Comparison of ENCODE assay signal across 27 mouse cellular contexts in the genomic region with DNA sequence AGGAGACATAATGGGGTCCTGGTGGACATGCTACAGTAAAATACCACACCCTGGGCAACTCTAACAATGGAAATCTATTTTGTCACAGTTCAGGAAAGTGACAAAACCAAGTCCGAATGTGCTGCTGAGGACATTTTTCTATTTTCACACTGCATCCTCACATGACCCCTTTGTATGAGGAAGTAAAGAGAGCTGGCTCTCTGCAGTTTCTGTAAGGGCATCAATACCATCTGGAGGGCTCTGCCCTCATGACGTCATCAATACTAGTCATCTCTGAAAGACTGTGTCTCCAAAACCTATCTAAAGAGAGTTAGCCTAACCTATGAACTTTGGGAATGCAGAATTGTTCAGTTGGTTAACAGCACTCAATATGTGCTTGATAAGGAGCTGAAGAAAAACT. TPM values are rescaled to one million over a fixed set of nuclear protein-coding genes. Genes with fewer than 3 reads are reported as not detected.
A peak's percentile ranks its signal among the peaks of the same experiment; 100 is the strongest.
DNase-seq lines count a peak whose midpoint lies in the region; ATAC-seq and TF ChIP-seq lines count a peak whose summit lies in the region.
"Had no signal": no experiment of that assay in that cellular context is flagged by ENCODE, and none has a peak within 500 bp of the region (broad histone marks: within the 10 kb centered on the region; RNA-seq: fewer than 3 reads in every experiment).

No protein-coding gene starts in this region.

- peak; percentile 88 for TF ChIP-seq EP300 in CH12.LX (IDR thresholded peaks at IDR 0.05; ENCODE audit: low read length)

- no peak for TF ChIP-seq CTCF in CH12.LX (conservative IDR thresholded peaks at IDR 0.05 in 1 of 2, IDR thresholded peaks at IDR 0.05 in 1 of 2; ENCODE audit: low read depth in 2 of 2, low read length in 2 of 2)
- no peak for TF ChIP-seq CTCF in bone marrow macrophage, adult 2 months (IDR thresholded peaks at IDR 0.05; ENCODE audit: low read depth, low read length)

- peaks cover 39 to 89% of the 10 kb centered on the region in 2 experiments for H3K4me1 ChIP-seq in CH12.LX (ENCODE audit: control insufficient read depth in 1 of 2, insufficient read depth in 2 of 2)
- peaks cover 42% of the 10 kb centered on the region for H3K4me1 ChIP-seq in bone marrow macrophage, adult 2 months (ENCODE audit: control insufficient read depth, insufficient read depth, low read length)
- H3K4me1 ChIP-seq: liver, embryonic 12.5 days had no signal

- in situ Hi-C loops in CH12.LX (cut with MboI; ENCODE audit: low pct_ligation_motif_present, low pct_unique_long_range_greater_than_20kb, low sequenced_read_pairs) = no loop called here

- intact Hi-C loops in left cerebral cortex, postnatal 14 days (cut with DNase I) = no loop called here

- H3K36me3 ChIP-seq in CH12.LX (replicated peaks in 1 of 2; ENCODE audit: control insufficient read depth in 1 of 2, insufficient read depth in 1 of 2, low read length in 1 of 2) (peaks cover 4 to 8% of the 10 kb centered on the region in 2 experiments), macrophage (ENCODE audit: inconsistent target) (0 out of 2 replicates have a peak, but pooled peaks cover 5% of the 10 kb centered on the region)
- H3K36me3 ChIP-seq: liver, embryonic 12.5 days had no signal

- no peak overlapping the region for H3K9ac ChIP-seq in CH12.LX (ENCODE audit: insufficient read depth, low read depth)
- H3K9ac ChIP-seq: embryonic facial prominence, embryonic 12.5 days; hindbrain, embryonic 15.5 days; liver, embryonic 12.5 days; liver, postnatal 0 days; midbrain, embryonic 15.5 days; neural tube, embryonic 12.5 days had no signal

- peak; percentile 67 for ATAC-seq in neutrophil, adult 5-6 weeks (ENCODE audit: extremely low read depth, insufficient number of reproducible peaks, low FRiP score, poor library complexity, severe bottlenecking)
- ATAC-seq: forebrain, embryonic 14.5 days; inflammation-experienced regulatory T-cells, adult 6 months; liver, embryonic 12.5 days; liver, postnatal 0 days; midbrain, embryonic 15.5 days had no signal

- 0 out of 2 replicates have a peak overlapping the region, but pooled peaks have one; percentile 8 for H3K4me2 ChIP-seq in CH12.LX (ENCODE audit: insufficient read depth, low read depth, poor library complexity, severe bottlenecking)
- H3K4me2 ChIP-seq: embryonic facial prominence, embryonic 12.5 days; hindbrain, embryonic 15.5 days; liver, embryonic 12.5 days; midbrain, embryonic 15.5 days; neural tube, embryonic 12.5 days had no signal

- H3K4me3 ChIP-seq in CH12.LX (replicated peaks in 1 of 3; ENCODE audit: low read depth in 2 of 3, low read length in 2 of 3, poor library complexity in 1 of 3) = no peak overlapping the region
- H3K4me3 ChIP-seq in bone marrow macrophage, adult 2 months (ENCODE audit: insufficient read depth, low read length) = no peak overlapping the region
- no peak overlapping the region for H3K4me3 ChIP-seq in macrophage (ENCODE audit: inconsistent target)
- H3K4me3 ChIP-seq: embryonic facial prominence, embryonic 12.5 days; heart, embryonic 10.5 days; hindbrain, embryonic 15.5 days; liver, embryonic 12.5 days; midbrain, embryonic 10.5 days; midbrain, embryonic 15.5 days; myocyte; neural tube, embryonic 12.5 days had no signal

- H3K9me3 ChIP-seq in CH12.LX (replicated peaks; ENCODE audit: low read length) = no peaks in the 10 kb centered on the region
- H3K9me3 ChIP-seq: embryonic facial prominence, embryonic 12.5 days; heart, embryonic 10.5 days; hindbrain, embryonic 15.5 days; liver, embryonic 12.5 days; midbrain, embryonic 10.5 days; midbrain, embryonic 15.5 days; neural tube, embryonic 12.5 days had no signal

- H3K27ac ChIP-seq in CH12.LX (ENCODE audit: insufficient read depth, low read depth) (peak overlapping the region; percentile 60), macrophage (peak overlapping the region; percentile 91)
- peak overlapping the region; percentile 91 for H3K27ac ChIP-seq in bone marrow macrophage, adult 2 months (ENCODE audit: insufficient read depth, low read depth, low read length)
- H3K27ac ChIP-seq: embryonic facial prominence, embryonic 12.5 days; heart, embryonic 10.5 days; hindbrain, embryonic 15.5 days; kidney, postnatal 0 days; liver, embryonic 12.5 days; midbrain, embryonic 10.5 days; midbrain, embryonic 15.5 days; neural tube, embryonic 12.5 days had no signal

- no peaks in the 10 kb centered on the region for H3K27me3 ChIP-seq in CH12.LX (replicated peaks)
- H3K27me3 ChIP-seq: embryonic facial prominence, embryonic 12.5 days; hindbrain, embryonic 15.5 days; liver, embryonic 12.5 days; midbrain, embryonic 15.5 days; neural tube, embryonic 12.5 days had no signal

- no peak for TF ChIP-seq POLR2A in CH12.LX (IDR thresholded peaks at IDR 0.05; ENCODE audit: low read depth, low read length)
- TF ChIP-seq POLR2A in bone marrow macrophage, adult 2 months (IDR thresholded peaks at IDR 0.05; ENCODE audit: borderline replicate concordance, low read depth, low read length) = no peak

- DNase-seq in CH12.LX (ENCODE audit: extremely low read depth) = peak; percentile 81
- no peak for DNase-seq in left cerebral cortex, postnatal 14 days (ENCODE audit: low spot score in 2 of 2)
- no peak for DNase-seq in urinary bladder, postnatal 4 days (ENCODE audit: low spot score in 2 of 2)
- DNase-seq: adrenal gland, adult 8-10 months; B cell, adult 2 months; cerebellum, adult 9-10 months; cerebellum, postnatal 36 days; embryo, embryonic 11 days; heart, postnatal 36 days; layer of hippocampus, adult 9-11 months; liver, postnatal 0 days; lung, postnatal 36 days; thymus, postnatal 4 days had no signal

- TF ChIP-seq RAD21 in CH12.LX (IDR thresholded peaks at IDR 0.05; ENCODE audit: low read depth, low read length) = no peak

- H3K79me2 ChIP-seq in CH12.LX (replicated peaks; ENCODE audit: control insufficient read depth, extremely low read depth, insufficient read depth, poor library complexity, severe bottlenecking) (0 out of 2 replicates have a peak, but pooled peaks cover 5% of the 10 kb centered on the region), macrophage (ENCODE audit: inconsistent target) (peaks cover 87% of the 10 kb centered on the region)

- WGBS in macrophage (ENCODE audit: missing documents) = 8% methylated on average over 2 of the region's 2 CpGs

- dilution Hi-C loops in CH12.LX (cut with MboI; ENCODE audit: extremely low pct_ligation_motif_present, extremely low pct_unique_long_range_greater_than_20kb, low sequenced_read_pairs) = no loop called here

TF ChIP-seq in CH12.LX, 34 proteins besides CTCF, POLR2A, EP300 and RAD21 (continues in another document):
- TF ChIP-seq TBP (conservative IDR thresholded peaks at IDR 0.05; ENCODE audit: low read depth, low read length) = no peak
- no peak for TF ChIP-seq SMC3 (IDR thresholded peaks at IDR 0.05; ENCODE audit: low read depth, low read length)
- no peak for TF ChIP-seq GABPA (IDR thresholded peaks at IDR 0.05; ENCODE audit: insufficient replicate concordance, low read depth, low read length)
- TF ChIP-seq MYC (IDR thresholded peaks at IDR 0.05; ENCODE audit: low read depth, low read length) = no peak
- peak; percentile 77 for TF ChIP-seq IRF4 (IDR thresholded peaks at IDR 0.05; ENCODE audit: low read depth, low read length)
- peak; percentile 59; the same call in 1 of the 2 replicates for TF ChIP-seq MAFK (IDR thresholded peaks at IDR 0.05; ENCODE audit: insufficient replicate concordance, low read length)
- no peak for TF ChIP-seq NELFE (IDR thresholded peaks at IDR 0.05; ENCODE audit: low read depth, low read length)
- no peak for TF ChIP-seq UBTF (IDR thresholded peaks at IDR 0.05; ENCODE audit: low read depth, low read length)
- no peak for TF ChIP-seq MAZ (IDR thresholded peaks at IDR 0.05; ENCODE audit: low read depth, low read length)
- TF ChIP-seq ZKSCAN1 (IDR thresholded peaks at IDR 0.05; ENCODE audit: borderline replicate concordance, low read depth, low read length) = no peak
- peak; percentile 87 for TF ChIP-seq MEF2A (IDR thresholded peaks at IDR 0.05; ENCODE audit: borderline replicate concordance, low read depth, low read length)
- no peak; the same call in 1 of the 2 replicates for TF ChIP-seq RCOR1 (conservative IDR thresholded peaks at IDR 0.05; ENCODE audit: low read depth, low read length)
- TF ChIP-seq POLR2AphosphoS2 (IDR thresholded peaks at IDR 0.05; ENCODE audit: low read depth, low read length) = no peak
- peak; percentile 91 for TF ChIP-seq JUN (IDR thresholded peaks at IDR 0.05; ENCODE audit: insufficient read depth, low read depth, low read length)
- no peak for TF ChIP-seq ZMIZ1 (IDR thresholded peaks at IDR 0.05; ENCODE audit: low read depth, low read length)
- 0 out of 2 replicates have a peak, but pooled peaks have one; percentile 46 for TF ChIP-seq E2F4 (IDR thresholded peaks at IDR 0.05; ENCODE audit: insufficient replicate concordance, low read depth, low read length)
- TF ChIP-seq ETS1 (conservative IDR thresholded peaks at IDR 0.05; ENCODE audit: low read depth, low read length) = peak; percentile 91
- TF ChIP-seq MAX (IDR thresholded peaks at IDR 0.05; ENCODE audit: low read length) = peak; percentile 77
- TF ChIP-seq TCF12 (IDR thresholded peaks at IDR 0.05; ENCODE audit: low read depth, low read length) = peak; percentile 61
- TF ChIP-seq USF1 (IDR thresholded peaks at IDR 0.05; ENCODE audit: low read depth, low read length) = peak; percentile 80
- TF ChIP-seq HCFC1 (IDR thresholded peaks at IDR 0.05; ENCODE audit: low read depth, low read length) = peak; percentile 76
- TF ChIP-seq ZC3H11A (IDR thresholded peaks at IDR 0.05; ENCODE audit: low read depth, low read length) = peak; percentile 29; the same call in 1 of the 2 replicates
- TF ChIP-seq USF2 (conservative IDR thresholded peaks at IDR 0.05; ENCODE audit: low read depth, low read length) = peak; percentile 65
- TF ChIP-seq JUND (conservative IDR thresholded peaks at IDR 0.05; ENCODE audit: low read depth, low read length) = peak; percentile 95
- peak; percentile 87 for TF ChIP-seq ELF1 (IDR thresholded peaks at IDR 0.05; ENCODE audit: low read depth, low read length)
- TF ChIP-seq SIN3A (IDR thresholded peaks at IDR 0.05; ENCODE audit: low read length) = peak; percentile 80

RNA-seq across cellular contexts. Expression of gene App, which starts 59.6 kb away (rescaled TPM):
- total RNA-seq in CH12.LX (2012; rRNA removed) (54.1 and 99.2 TPM in 2 replicates), CH12.LX (2014; rRNA removed) (31.1 and 35.5 TPM in 2 replicates)
- polyA plus RNA-seq in CH12.LX (2012; ENCODE audit: insufficient read length, low read depth) (81.4 and 84.1 TPM in 2 replicates), macrophage (2018) (391 to 669 TPM (median 546 TPM) in 3 replicates)
- 386 and 390 TPM in 2 replicates for polyA plus RNA-seq in bone marrow macrophage, adult 2 months (2012; ENCODE audit: insufficient read depth, insufficient read length, missing spikeins)
- total RNA-seq in macrophage (2018; cell fraction: chromatin; rRNA removed) = 1,000 to 10,000 TPM in 1 of 26 experiments, 100 to 1,000 TPM in 25; 132 to 1,211 (median 191) TPM
- total RNA-seq in macrophage (2018; cell fraction: cytosol; rRNA removed) = 100 to 1,000 TPM; 297 to 558 (median 409) TPM
- total RNA-seq in macrophage (2018; cell fraction: nucleus; rRNA removed) = 100 to 1,000 TPM; 477 to 981 (median 771) TPM
- total RNA-seq in neutrophil, adult 5-6 weeks (2017) = 130 and 135 TPM in 2 replicates
- total RNA-seq in left cerebral cortex, postnatal 14 days (2021) = 1,000 to 10,000 TPM; 1,293 to 1,298 TPM
